Mouse (Mus musculus) ZHBTc4 (cell line): ENCODE results near the gene Krt12.

Experiments
- DNase-seq: peaks from one replicate; pipeline ENCODE4 v3.0.0-alpha.2; 2011; ENCODE audit warnings: low read depth, low spot score

Krt12 gene

GRCm38 (mm10) chr11:99422159-99422558, at the start of gene Krt12:
TSS of gene Krt12 (minus strand) at chr11:99422259.
- no peak for DNase-seq

GRCm38 (mm10) chr11:99469228-99469627, 47.2 kb upstream of the Krt12 start:
- DNase-seq, result no peak

GRCm38 (mm10) chr11:99468566-99468965, 46.5 kb upstream of the Krt12 start:
- DNase-seq, result no peak

- DNase-seq, result no peak
Observed at GRCm38 (mm10) chr11:99466316-99466715, 44.3 kb upstream of the Krt12 start.

- peak; percentile 81 for DNase-seq
Observed at GRCm38 (mm10) chr11:99464836-99465235, 42.8 kb upstream of the Krt12 start.

GRCm38 (mm10) chr11:99463155-99463554, 41.1 kb upstream of the Krt12 start:
- DNase-seq, result peak; percentile 62

GRCm38 (mm10) chr11:99461736-99462135, 39.7 kb upstream of the Krt12 start:
- no peak for DNase-seq

GRCm38 (mm10) chr11:99458887-99459286, 36.8 kb upstream of the Krt12 start:
- no peak for DNase-seq

- no peak for DNase-seq
Observed at GRCm38 (mm10) chr11:99454759-99455158, 32.7 kb upstream of the Krt12 start.

- no peak for DNase-seq
Observed at GRCm38 (mm10) chr11:99454044-99454443, 32.0 kb upstream of the Krt12 start.

GRCm38 (mm10) chr11:99448769-99449168, 26.7 kb upstream of the Krt12 start:
- DNase-seq, result no peak

- DNase-seq, result no peak
Observed at GRCm38 (mm10) chr11:99441220-99441619, 19.2 kb upstream of the Krt12 start.

- no peak for DNase-seq
Observed at GRCm38 (mm10) chr11:99439465-99439864, 17.4 kb upstream of the Krt12 start.

GRCm38 (mm10) chr11:99437972-99438371, 15.9 kb upstream of the Krt12 start, which contains the start of gene Krt20:
TSS of gene Krt20 (minus strand) at chr11:99438150.
- DNase-seq, result peak; percentile 17

GRCm38 (mm10) chr11:99436625-99437024, 14.6 kb upstream of the Krt12 start:
- DNase-seq, result no peak

GRCm38 (mm10) chr11:99430670-99431069, 8.6 kb upstream of the Krt12 start:
- DNase-seq, result peak; percentile 80

GRCm38 (mm10) chr11:99420586-99420985, 1.5 kb downstream of the Krt12 start:
- DNase-seq, result no peak

GRCm38 (mm10) chr11:99417819-99418218, 4.2 kb downstream of the Krt12 start:
- DNase-seq, result no peak

- no peak for DNase-seq
Observed at GRCm38 (mm10) chr11:99416902-99417301, 5.2 kb downstream of the Krt12 start.

- DNase-seq, result no peak
Observed at GRCm38 (mm10) chr11:99414463-99415147, 7.5 kb downstream of the Krt12 start.

GRCm38 (mm10) chr11:99413247-99413646, 8.8 kb downstream of the Krt12 start:
- peak; percentile 53 for DNase-seq

GRCm38 (mm10) chr11:99406186-99406585, 15.9 kb downstream of the Krt12 start:
- DNase-seq, result no peak

GRCm38 (mm10) chr11:99399956-99400549, 22.0 kb downstream of the Krt12 start:
- no peak for DNase-seq
